Mouse (Mus musculus) heart, adult 2 months (tissue): ENCODE results near the gene Dnajc8.

Experiments
- CTCF ChIP-seq: fragments of 200-600 bp; IDR thresholded peaks from 2 replicates; pipeline ENCODE4 v1.8.1; 2022; ENCODE audit warnings: antibody characterized with exemption, mild to moderate bottlenecking, moderate library complexity
- POLR2A ChIP-seq: fragments of 200-500 bp; IDR thresholded peaks from 2 replicates; pipeline ENCODE4 v1.6.1; 2011; ENCODE audit warnings: mild to moderate bottlenecking, low read depth, low read length, control low read depth; ENCODE audit not compliant: insufficient read depth

GRCm38 (mm10) chr4:132515369-132516155 is 19.8 kb upstream of the Dnajc8 start:
- peak; percentile 98 for TF ChIP-seq POLR2A
- no peak for TF ChIP-seq CTCF
